ENCODE assay signal across 14 mouse cellular contexts in the genomic region with DNA sequence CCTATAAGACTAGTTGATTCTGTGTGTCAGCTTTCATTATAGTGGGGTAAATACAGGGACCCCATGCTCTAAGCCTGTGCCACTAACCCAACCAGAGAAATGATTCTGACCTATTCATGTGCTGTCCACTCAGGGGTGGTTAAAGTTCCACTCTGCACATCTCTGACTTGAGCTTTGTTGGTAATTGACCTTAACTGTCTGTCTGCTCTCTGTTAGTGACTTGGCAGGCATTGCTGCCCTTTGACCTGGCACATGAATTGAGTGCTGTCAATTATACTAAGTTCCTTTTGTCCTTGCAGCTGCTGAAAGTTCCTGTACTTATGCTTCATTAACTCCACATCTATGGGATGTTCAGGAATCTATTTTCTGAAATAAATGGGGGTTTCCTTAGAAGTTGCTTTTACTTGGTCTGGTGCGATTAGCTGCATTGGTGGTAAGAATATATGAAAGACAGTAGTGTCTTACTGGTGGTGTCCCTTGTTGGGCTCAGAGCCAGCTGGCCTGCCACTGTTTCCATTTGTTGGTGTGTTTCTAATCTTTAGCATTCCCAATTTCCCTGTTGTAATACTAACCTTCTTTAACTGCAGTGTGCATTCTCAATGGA.
A peak's percentile ranks its signal among the peaks of the same experiment; 100 is the strongest.
DNase-seq lines count a peak whose midpoint lies in the region; ATAC-seq lines count a peak whose summit lies in the region.
"Had no signal": no experiment of that assay in that cellular context is flagged by ENCODE, and none has a peak within 500 bp of the region (broad histone marks: within the 10 kb centered on the region; RNA-seq: fewer than 3 reads in every experiment).

No protein-coding gene starts in this region.

- no peaks in the 10 kb centered on the region for H3K9me3 ChIP-seq in kidney, embryonic 16.5 days (ENCODE audit: low read length)
- no peaks in the 10 kb centered on the region for H3K9me3 ChIP-seq in embryonic facial prominence, embryonic 14.5 days (ENCODE audit: control insufficient read depth, low read length)
- H3K9me3 ChIP-seq: liver, embryonic 15.5 days had no signal

- no peak for ATAC-seq in kidney, embryonic 16.5 days (ENCODE audit: low FRiP score, low TSS enrichment)
- 0 out of 2 replicates have a peak, but pooled peaks have one; percentile 26 for ATAC-seq in embryonic facial prominence, embryonic 14.5 days (ENCODE audit: low read depth)

- intact Hi-C loops in heart, postnatal 10 days (cut with DNase I) = no loop called here

- DNase-seq in kidney, adult 11 months = peak; percentile 8
- DNase-seq in adipocyte (ENCODE audit: low spot score) = peak; percentile 3
- peak; percentile 34 for DNase-seq in embryonic facial prominence, embryonic 14.5 days (ENCODE audit: low spot score)
- peak; percentile 31 to 44 for DNase-seq in kidney, postnatal 25 days
- no peak for DNase-seq in heart, postnatal 10 days
- DNase-seq in c-Kit-positive CD71-positive TER-119-positive erythroid progenitor cells, embryonic 14.5 days (ENCODE audit: low spot score) = no peak
- no peak for DNase-seq in heart, adult 18-20 months
- DNase-seq: cerebellum, postnatal 36 days; gastrocnemius, postnatal 10 days; right cerebral cortex, postnatal 14 days; thymus, postnatal 4 days had no signal

- no peaks in the 10 kb centered on the region for H3K27me3 ChIP-seq in kidney, embryonic 16.5 days (ENCODE audit: insufficient read depth, low read length)
- H3K27me3 ChIP-seq in embryonic facial prominence, embryonic 14.5 days (replicated peaks; ENCODE audit: control insufficient read depth, insufficient read depth, low read length) = no peaks in the 10 kb centered on the region
- H3K27me3 ChIP-seq: liver, embryonic 15.5 days had no signal

- no peaks in the 10 kb centered on the region for H3K4me1 ChIP-seq in kidney, embryonic 16.5 days (ENCODE audit: insufficient read depth, low read length)
- H3K4me1 ChIP-seq in embryonic facial prominence, embryonic 14.5 days (ENCODE audit: control insufficient read depth, insufficient read depth, low read length) = no peaks in the 10 kb centered on the region
- H3K4me1 ChIP-seq: liver, embryonic 15.5 days had no signal

- no peak overlapping the region for H3K9ac ChIP-seq in kidney, embryonic 16.5 days (replicated peaks; ENCODE audit: low read length)
- no peak overlapping the region for H3K9ac ChIP-seq in embryonic facial prominence, embryonic 14.5 days (ENCODE audit: low read depth, low read length)
- H3K9ac ChIP-seq: liver, embryonic 15.5 days had no signal

- no peak overlapping the region for H3K4me2 ChIP-seq in kidney, embryonic 16.5 days (replicated peaks; ENCODE audit: low read depth, low read length)
- H3K4me2 ChIP-seq in embryonic facial prominence, embryonic 14.5 days (ENCODE audit: low read depth, low read length) = no peak overlapping the region
- H3K4me2 ChIP-seq: liver, embryonic 15.5 days had no signal

- no peak overlapping the region for H3K4me3 ChIP-seq in kidney, embryonic 16.5 days (ENCODE audit: low read length)
- H3K4me3 ChIP-seq in embryonic facial prominence, embryonic 14.5 days (ENCODE audit: low read depth, low read length) = no peak overlapping the region
- H3K4me3 ChIP-seq: liver, embryonic 15.5 days had no signal

- no peak overlapping the region for H3K27ac ChIP-seq in kidney, embryonic 16.5 days (ENCODE audit: low read length)
- no peak overlapping the region for H3K27ac ChIP-seq in embryonic facial prominence, embryonic 14.5 days (replicated peaks; ENCODE audit: low read depth, low read length)
- H3K27ac ChIP-seq: kidney, postnatal 0 days; liver, embryonic 15.5 days had no signal

- 83% methylated on average over 1 of the region's 1 CpGs for WGBS in kidney, embryonic 16.5 days
- WGBS in embryonic facial prominence, embryonic 14.5 days = 36% methylated on average over 1 of the region's 1 CpGs

- H3K36me3 ChIP-seq in kidney, embryonic 16.5 days (ENCODE audit: insufficient read depth, low read length) = no peaks in the 10 kb centered on the region
- H3K36me3 ChIP-seq in embryonic facial prominence, embryonic 14.5 days (ENCODE audit: control insufficient read depth, insufficient read depth, low read length) = no peaks in the 10 kb centered on the region
- H3K36me3 ChIP-seq: liver, embryonic 15.5 days had no signal

Comparison
In these comparisons a context has a peak if more than half of its experiments do, and no peak if none do; other contexts are left out.
1. DNase-seq: peak in kidney, adult 11 months (single experiment), adipocyte (single experiment), embryonic facial prominence, embryonic 14.5 days (single experiment) and kidney, postnatal 25 days (2 of 2); none in heart, postnatal 10 days (0 of 2), c-Kit-positive CD71-positive TER-119-positive erythroid progenitor cells, embryonic 14.5 days (single experiment) and heart, adult 18-20 months (0 of 2).